Mouse (Mus musculus): ENCODE results near the gene Ank2. TPM values are rescaled to one million over a fixed set of nuclear protein-coding genes. Genes with fewer than 3 reads are reported as not detected.

Ank2 gene
- total RNA-seq, 2 experiments from 2014 or later, result 108 to 109 TPM

Small RNA genes within 50 kb of the gene (microRNA-seq; reads per million reads assigned to microRNA genes)
- gene Gm44494 (0 reads per million in 2 experiments), gene Mir302a (0.74 to 1.1 reads per million in 2 experiments), gene Mir302b (0 to 1.1 reads per million in 2 experiments), gene Mir302c (0 reads per million in 2 experiments), gene Mir302d (0.72 to 0.74 reads per million in 2 experiments), gene Mir367 (0 reads per million in 2 experiments)

Other genes starting within 250 kb of the Ank2 start
- 1 to 10 TPM; 7.0 to 8.0 TPM for gene Larp7, start 54.0 kb upstream of the Ank2 start, total RNA-seq (2021)
- under 1 TPM; 0.59 to 0.64 TPM for gene Zgrf1, start 54.1 kb upstream of the Ank2 start, total RNA-seq (2021)
- not detected for gene Neurog2, start 133.8 kb upstream of the Ank2 start, total RNA-seq (2021)

Data from gastrocnemius, postnatal 36 days (tissue).